Mouse (Mus musculus): ENCODE data around the gene Cep295nl. TPM values are rescaled to one million over a fixed set of nuclear protein-coding genes. Genes with fewer than 3 reads are reported as not detected.
A peak's percentile ranks its signal among the peaks of the same experiment; 100 is the strongest.

The Cep295nl gene
- polyA plus RNA-seq, 1 experiment from 2014 or later, result 0.48 TPM

DNA sequence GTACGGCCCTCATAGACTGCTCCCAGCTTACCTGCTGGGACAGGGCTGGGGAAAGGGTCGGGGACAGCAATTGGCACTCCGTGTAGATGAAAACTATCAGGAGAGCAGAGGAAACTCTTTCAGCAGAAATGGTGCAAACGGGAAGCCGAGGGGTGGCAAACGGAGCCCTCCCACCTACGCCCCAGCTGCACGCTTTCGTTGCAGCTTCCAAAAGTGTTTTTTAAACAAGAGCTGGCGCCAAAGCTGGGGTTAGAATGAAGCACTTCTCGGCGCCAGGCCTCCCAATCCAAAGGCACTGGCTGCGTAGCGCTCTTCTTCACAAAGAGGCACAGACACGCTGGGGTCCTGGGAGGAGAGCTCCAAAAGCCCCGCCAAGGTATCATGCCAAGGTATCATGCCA is 11.5 kb downstream of the Cep295nl start:
- peaks cover 27% of the 10 kb centered on the region for H3K4me1 ChIP-seq
- peaks cover 6% of the 10 kb centered on the region; the same call in 1 of the 2 replicates for H3K36me3 ChIP-seq
- no peak for ATAC-seq (ENCODE audit: low FRiP score)
- no peak overlapping the region for H3K27ac ChIP-seq
- H3K27me3 ChIP-seq, result no peaks in the 10 kb centered on the region
- H3K9ac ChIP-seq, result no peak overlapping the region
- no peak overlapping the region for H3K4me2 ChIP-seq (replicated peaks)
- no peak overlapping the region for H3K4me3 ChIP-seq
- WGBS, result 96% methylated on average over 16 of the region's 16 CpGs
- H3K9me3 ChIP-seq (replicated peaks), result no peaks in the 10 kb centered on the region

DNA sequence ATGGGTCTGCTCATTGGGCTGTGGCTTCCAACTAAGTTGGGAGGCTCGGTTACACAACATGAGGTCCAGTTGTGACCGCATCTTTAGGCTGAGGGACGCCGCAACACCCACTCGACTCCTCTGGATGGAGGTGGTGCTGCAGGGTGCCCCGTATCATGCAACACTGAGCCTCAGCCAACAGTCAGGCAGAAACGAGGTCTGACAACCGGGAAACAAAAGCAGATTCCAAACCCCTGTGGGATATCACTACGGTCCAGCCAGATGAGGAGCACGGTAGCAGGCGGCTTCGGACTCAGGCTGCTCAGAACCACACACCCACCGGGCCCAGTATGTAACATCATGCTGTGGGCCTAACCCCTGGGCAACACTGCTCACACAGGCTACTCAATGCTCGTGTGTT is 11.9 kb downstream of the Cep295nl start:
- Histone ChIP-seq H3K9ac (no peak overlapping the region), H3K9me3 (replicated peaks) (no peaks in the 10 kb centered on the region), H3K27me3 (no peaks in the 10 kb centered on the region), H3K4me2 (replicated peaks) (no peak overlapping the region), H3K4me1 (peaks cover 27% of the 10 kb centered on the region), H3K4me3 (no peak overlapping the region), H3K27ac (no peak overlapping the region), H3K36me3 (peaks cover 6% of the 10 kb centered on the region; the same call in 1 of the 2 replicates)
- WGBS, result 94% methylated on average over 14 of the region's 14 CpGs
- ATAC-seq (ENCODE audit: low FRiP score), result no peak

DNA sequence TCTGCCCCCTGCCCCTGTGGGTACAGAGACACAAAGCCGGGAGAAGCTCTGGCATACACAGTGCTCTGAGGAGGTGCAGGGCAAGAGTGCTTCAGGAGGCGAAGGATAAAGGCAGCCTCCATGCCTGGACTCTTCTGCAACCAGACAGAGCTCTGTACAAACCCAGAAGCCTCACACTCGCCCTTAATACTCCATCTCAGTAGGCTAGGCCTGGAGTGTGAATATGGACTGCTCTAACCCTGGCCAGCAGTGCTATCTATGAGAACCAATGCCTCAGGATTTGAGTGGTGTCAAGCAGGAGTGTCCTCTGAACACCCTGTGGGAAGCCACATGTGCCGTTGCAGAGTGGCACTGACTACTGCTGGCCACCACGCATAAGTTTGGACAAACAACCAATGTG is 13.4 kb downstream of the Cep295nl start:
- Histone ChIP-seq H3K27me3 (no peaks in the 10 kb centered on the region), H3K4me3 (no peak overlapping the region), H3K27ac (no peak overlapping the region), H3K9me3 (replicated peaks) (no peaks in the 10 kb centered on the region), H3K4me2 (replicated peaks) (no peak overlapping the region), H3K36me3 (peaks cover 6% of the 10 kb centered on the region; the same call in 1 of the 2 replicates), H3K4me1 (peaks cover 32% of the 10 kb centered on the region), H3K9ac (no peak overlapping the region)
- no peak for ATAC-seq (ENCODE audit: low FRiP score)
- WGBS, result 88% methylated on average over 5 of the region's 5 CpGs

DNA sequence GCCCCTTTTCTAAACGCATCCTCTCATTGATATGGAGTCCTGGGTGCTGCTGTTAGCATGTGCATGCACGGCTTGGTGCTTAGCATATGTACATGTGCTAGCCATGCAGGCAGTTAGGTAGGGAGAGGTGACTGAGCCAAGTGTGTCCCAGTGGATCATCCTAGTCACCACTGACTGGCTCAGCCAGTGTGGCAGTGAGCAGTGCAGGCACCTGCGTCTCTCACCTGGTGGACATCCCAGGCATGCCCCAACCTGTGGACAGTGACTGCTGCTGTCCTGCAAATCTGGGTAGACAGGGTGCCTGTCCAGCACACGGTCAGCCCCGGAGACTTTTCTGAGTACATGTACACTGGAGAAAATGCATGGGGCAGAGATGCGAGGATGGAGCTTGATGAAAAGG is 13.8 kb downstream of the Cep295nl start:
- H3K4me2 ChIP-seq (replicated peaks), result no peak overlapping the region
- H3K9ac ChIP-seq, result no peak overlapping the region
- WGBS, result 94% methylated on average over 6 of the region's 6 CpGs
- peaks cover 32% of the 10 kb centered on the region for H3K4me1 ChIP-seq
- peaks cover 6% of the 10 kb centered on the region; the same call in 1 of the 2 replicates for H3K36me3 ChIP-seq
- no peak overlapping the region for H3K4me3 ChIP-seq
- no peaks in the 10 kb centered on the region for H3K9me3 ChIP-seq (replicated peaks)
- no peak for ATAC-seq (ENCODE audit: low FRiP score)
- peak overlapping the region; percentile 49; the same call in 1 of the 2 replicates for H3K27ac ChIP-seq
- H3K27me3 ChIP-seq, result no peaks in the 10 kb centered on the region

DNA sequence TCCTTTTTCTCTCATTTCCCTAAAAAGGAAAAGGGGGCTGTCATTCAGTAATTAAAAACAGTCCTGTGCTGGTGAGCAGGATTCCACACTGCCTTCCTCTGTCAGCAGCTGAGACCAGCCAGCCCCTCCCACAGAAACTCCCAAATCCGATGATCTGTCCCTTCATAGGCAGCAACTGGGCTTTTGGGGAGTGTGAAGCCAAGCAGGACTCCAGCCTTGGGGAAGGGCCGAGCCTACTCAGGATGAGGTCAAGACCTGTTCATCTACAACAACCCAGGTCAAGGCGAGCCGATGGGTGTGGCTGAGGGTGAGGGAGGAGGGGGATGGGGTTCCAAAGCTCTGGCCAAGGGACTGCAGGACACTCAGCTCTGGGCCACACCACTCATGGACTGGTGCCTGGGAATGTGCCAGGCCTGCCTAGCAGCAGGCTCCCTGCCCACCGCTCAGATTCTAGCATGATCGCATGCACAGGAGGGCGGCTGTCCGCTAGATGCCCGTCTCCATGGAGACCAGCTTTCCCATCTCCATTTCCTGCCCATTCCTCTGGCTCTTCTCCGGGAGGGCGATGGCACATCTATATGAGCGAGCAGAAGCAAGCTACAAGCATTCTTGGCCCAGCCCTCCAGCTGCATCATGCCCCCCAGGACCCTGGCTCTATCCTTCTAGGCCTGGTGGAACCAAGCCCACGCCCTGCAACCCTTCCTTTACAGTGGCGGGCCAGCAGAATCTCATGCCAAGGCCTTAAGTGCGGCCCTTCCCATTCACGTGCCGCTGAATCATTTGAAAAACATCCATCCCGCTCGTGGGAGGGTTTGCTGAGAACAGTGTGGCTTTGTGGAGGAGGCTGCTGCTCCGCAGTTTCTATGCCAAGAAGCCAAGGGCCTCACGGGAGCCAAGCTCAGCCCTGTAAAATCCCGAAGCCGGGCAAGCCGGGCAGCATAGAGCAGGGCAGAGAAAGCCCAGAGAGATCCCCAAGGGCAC is 15.0 kb downstream of the Cep295nl start:
- Histone ChIP-seq H3K4me3 (no peak overlapping the region), H3K4me2 (replicated peaks) (0 out of 2 replicates have a peak overlapping the region, but pooled peaks have one; percentile 4), H3K27me3 (no peaks in the 10 kb centered on the region), H3K9ac (0 out of 2 replicates have a peak overlapping the region, but pooled peaks have one; percentile 14), H3K4me1 (peaks cover 33% of the 10 kb centered on the region), H3K36me3 (peaks cover 3% of the 10 kb centered on the region; the same call in 1 of the 2 replicates), H3K27ac (peak overlapping the region; percentile 49), H3K9me3 (replicated peaks) (no peaks in the 10 kb centered on the region)
- peak; percentile 71 for ATAC-seq (ENCODE audit: low FRiP score)
- WGBS, result 66% methylated on average over 24 of the region's 24 CpGs

DNA sequence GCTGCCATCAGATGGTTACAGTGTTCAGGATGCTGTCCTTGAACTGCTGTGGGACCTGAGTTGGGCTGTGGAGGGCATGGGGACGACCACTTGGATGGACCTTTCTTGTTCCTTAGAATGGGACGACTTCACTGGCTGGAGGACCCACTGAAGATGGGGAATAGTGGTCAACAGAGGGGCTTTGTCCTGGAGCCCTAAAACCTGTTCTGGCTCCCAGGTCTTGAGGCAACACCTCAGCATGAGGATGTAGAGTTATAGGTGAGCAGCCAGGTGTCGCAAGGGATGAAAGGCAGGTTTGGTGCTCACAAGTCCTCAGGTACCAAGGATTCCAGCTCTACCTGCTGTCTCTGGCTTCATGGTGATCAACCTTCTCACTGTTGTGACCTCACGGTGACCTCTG is 15.8 kb downstream of the Cep295nl start:
- H3K36me3 ChIP-seq, result peaks cover 3% of the 10 kb centered on the region; the same call in 1 of the 2 replicates
- H3K4me1 ChIP-seq, result peaks cover 39% of the 10 kb centered on the region
- H3K9ac ChIP-seq, result no peak overlapping the region
- H3K9me3 ChIP-seq (replicated peaks), result no peaks in the 10 kb centered on the region
- H3K27me3 ChIP-seq, result no peaks in the 10 kb centered on the region
- no peak overlapping the region for H3K4me2 ChIP-seq (replicated peaks)
- WGBS, result 83% methylated on average over 4 of the region's 4 CpGs
- no peak overlapping the region for H3K27ac ChIP-seq
- H3K4me3 ChIP-seq, result no peak overlapping the region
- no peak for ATAC-seq (ENCODE audit: low FRiP score)

DNA sequence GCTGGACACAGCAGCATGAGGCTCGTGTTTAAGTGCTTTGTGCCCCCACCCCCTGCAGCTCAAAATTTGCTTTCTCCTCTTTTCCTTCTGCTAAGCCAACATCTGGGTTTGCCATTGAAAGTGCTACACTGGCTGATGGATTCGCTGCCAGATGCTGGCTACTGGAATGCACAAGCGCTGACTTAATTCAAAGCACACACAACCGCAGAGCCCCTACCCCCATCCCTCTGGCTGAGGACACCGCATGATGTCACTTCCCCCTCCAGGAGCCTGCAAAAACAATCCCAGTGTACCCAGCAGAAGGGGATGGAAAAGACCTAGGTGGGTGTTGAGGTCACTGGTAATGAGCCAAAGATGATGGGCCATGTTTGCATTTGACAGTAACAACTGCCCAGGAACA is 17.8 kb downstream of the Cep295nl start:
- Histone ChIP-seq H3K4me2 (replicated peaks) (no peak overlapping the region), H3K27ac (no peak overlapping the region), H3K9me3 (replicated peaks) (no peaks in the 10 kb centered on the region), H3K4me1 (peaks cover 41% of the 10 kb centered on the region), H3K36me3 (peaks cover 6% of the 10 kb centered on the region; the same call in 1 of the 2 replicates), H3K4me3 (no peak overlapping the region), H3K9ac (no peak overlapping the region), H3K27me3 (no peaks in the 10 kb centered on the region)
- no peak for ATAC-seq (ENCODE audit: low FRiP score)
- WGBS, result 63% methylated on average over 5 of the region's 5 CpGs

DNA sequence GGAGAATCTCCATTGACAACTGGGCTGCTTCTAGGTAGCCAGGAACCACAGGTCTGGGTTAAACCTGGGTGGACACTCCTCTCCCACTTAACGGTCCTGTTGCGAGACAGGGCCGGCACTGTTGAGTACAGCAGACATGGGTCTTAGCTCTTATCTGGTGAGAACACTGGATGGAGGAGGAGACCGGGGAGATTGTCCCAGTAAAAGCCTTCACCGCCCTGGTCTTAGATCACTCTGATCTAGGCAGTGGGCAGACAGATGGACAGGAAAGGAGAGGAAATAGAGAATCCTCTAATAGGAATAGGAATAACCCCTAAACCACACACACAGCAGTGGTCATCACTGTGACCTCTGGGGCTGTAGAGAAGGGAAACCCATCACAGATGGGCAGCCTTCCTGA is 18.3 kb downstream of the Cep295nl start:
- ATAC-seq (ENCODE audit: low FRiP score), result no peak

DNA sequence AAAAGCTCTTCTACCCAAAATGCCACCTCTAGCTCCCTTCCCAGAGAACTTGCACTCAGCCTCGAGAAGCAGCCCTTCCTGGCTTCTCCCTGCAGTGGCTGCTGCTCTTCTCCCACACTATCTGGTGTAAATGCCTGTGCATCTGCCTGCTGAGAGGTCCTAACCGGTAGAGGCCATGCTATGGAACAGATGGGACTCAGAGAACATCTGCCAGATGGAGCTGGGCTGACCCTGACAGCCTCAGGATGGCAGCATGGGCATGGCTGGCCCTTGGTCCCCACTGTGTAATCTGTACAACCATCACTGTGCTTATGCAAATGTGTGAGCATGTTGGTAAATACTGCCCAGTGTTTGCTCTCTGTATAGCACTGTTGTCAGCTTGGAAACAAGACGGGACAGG is 19.7 kb downstream of the Cep295nl start:
- ATAC-seq (ENCODE audit: low FRiP score), result no peak
- H3K27me3 ChIP-seq, result no peaks in the 10 kb centered on the region
- H3K9me3 ChIP-seq (replicated peaks), result no peaks in the 10 kb centered on the region
- peaks cover 18% of the 10 kb centered on the region; the same call in 1 of the 2 replicates for H3K36me3 ChIP-seq
- no peak overlapping the region for H3K27ac ChIP-seq
- no peak overlapping the region for H3K4me2 ChIP-seq (replicated peaks)
- 48% methylated on average over 3 of the region's 3 CpGs for WGBS
- no peak overlapping the region for H3K9ac ChIP-seq
- H3K4me1 ChIP-seq, result peaks cover 32% of the 10 kb centered on the region
- H3K4me3 ChIP-seq, result no peak overlapping the region

More for the DNA sequence above, 18.3 kb downstream of the Cep295nl start:
- no peak overlapping the region for H3K27ac ChIP-seq
- H3K4me1 ChIP-seq, result peaks cover 41% of the 10 kb centered on the region
- WGBS, result 87% methylated on average over 5 of the region's 5 CpGs
- H3K9me3 ChIP-seq (replicated peaks), result no peaks in the 10 kb centered on the region
- H3K36me3 ChIP-seq, result peaks cover 12% of the 10 kb centered on the region; the same call in 1 of the 2 replicates
- H3K4me3 ChIP-seq, result no peak overlapping the region
- H3K27me3 ChIP-seq, result no peaks in the 10 kb centered on the region
- H3K9ac ChIP-seq, result no peak overlapping the region
- H3K4me2 ChIP-seq (replicated peaks), result no peak overlapping the region

DNA sequence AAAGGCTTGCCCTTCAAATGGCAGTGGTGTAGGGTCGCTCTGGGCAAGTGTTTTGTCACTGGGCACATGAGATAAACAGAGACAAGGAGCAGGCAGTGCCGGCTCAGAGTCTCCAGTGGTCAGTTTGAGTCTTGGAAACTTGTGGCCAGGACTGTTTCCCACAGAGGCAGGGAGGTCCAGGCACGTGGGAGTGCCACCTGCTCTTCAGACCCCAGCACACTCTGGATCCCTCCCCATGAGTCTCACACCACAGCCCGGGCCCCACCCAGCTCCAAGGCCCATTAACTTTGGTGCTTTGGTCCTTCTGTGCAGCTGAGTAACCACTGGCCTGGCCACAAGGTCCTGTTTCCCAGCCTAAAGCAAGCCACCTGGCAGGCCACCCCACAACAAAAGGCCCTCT is 20.3 kb downstream of the Cep295nl start:
- peaks cover 25% of the 10 kb centered on the region for H3K4me1 ChIP-seq
- ATAC-seq (ENCODE audit: low FRiP score), result no peak
- no peaks in the 10 kb centered on the region for H3K9me3 ChIP-seq (replicated peaks)
- H3K27ac ChIP-seq, result no peak overlapping the region
- 76% methylated on average over 4 of the region's 4 CpGs for WGBS
- no peak overlapping the region for H3K4me2 ChIP-seq (replicated peaks)
- H3K9ac ChIP-seq, result no peak overlapping the region
- peaks cover 19% of the 10 kb centered on the region; the same call in 1 of the 2 replicates for H3K36me3 ChIP-seq
- H3K27me3 ChIP-seq, result no peaks in the 10 kb centered on the region
- H3K4me3 ChIP-seq, result no peak overlapping the region

DNA sequence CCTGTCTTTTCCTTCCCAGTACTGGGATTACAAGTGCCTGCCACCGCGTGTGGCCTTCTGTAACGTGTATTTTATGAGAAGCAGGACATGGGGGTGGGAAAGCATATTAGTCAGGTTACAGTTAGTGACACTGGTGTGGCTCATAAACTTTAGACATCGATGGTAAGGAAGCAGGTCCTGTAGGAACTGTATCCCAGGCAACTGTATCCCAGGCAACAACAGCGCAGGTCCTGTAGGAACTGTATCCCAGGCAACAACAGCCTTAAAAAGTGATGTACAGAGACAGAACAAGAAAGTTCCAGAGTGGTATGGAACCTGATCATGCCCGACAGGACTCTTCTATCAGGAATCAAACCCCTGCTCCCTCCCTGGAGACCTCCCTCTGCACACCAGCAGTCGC is 20.8 kb downstream of the Cep295nl start:
- no peak overlapping the region for H3K9ac ChIP-seq

DNA sequence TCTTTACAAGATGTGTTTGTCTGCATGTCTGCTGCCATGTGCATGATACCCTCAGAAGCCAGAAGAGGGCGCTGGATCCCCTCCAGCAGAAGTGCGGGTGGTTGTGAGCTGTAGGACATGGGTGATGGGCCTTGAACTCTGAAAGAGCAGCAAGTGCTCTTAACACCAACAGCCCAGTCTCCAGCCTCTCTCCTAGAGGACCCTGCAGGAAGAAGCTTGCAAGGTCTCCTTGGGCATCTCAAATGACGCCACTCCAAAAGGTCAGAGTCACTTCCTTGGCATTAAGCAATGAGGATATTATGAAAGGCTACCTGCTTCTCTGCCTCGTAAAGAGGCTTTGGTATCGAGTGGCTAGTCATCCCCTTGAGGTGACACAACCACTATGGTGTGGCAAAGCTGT is 23.6 kb downstream of the Cep295nl start:
- H3K4me2 ChIP-seq (replicated peaks), result no peak overlapping the region
- no peak overlapping the region for H3K4me3 ChIP-seq
- peaks cover 14% of the 10 kb centered on the region; the same call in 1 of the 2 replicates for H3K4me1 ChIP-seq
- H3K9me3 ChIP-seq (replicated peaks), result no peaks in the 10 kb centered on the region
- 62% methylated on average over 5 of the region's 5 CpGs for WGBS
- no peak overlapping the region for H3K9ac ChIP-seq
- ATAC-seq (ENCODE audit: low FRiP score), result no peak
- H3K27ac ChIP-seq, result no peak overlapping the region
- peaks cover 32% of the 10 kb centered on the region; the same call in 1 of the 2 replicates for H3K36me3 ChIP-seq
- no peaks in the 10 kb centered on the region for H3K27me3 ChIP-seq

More for the DNA sequence above, 20.8 kb downstream of the Cep295nl start:
- H3K4me2 ChIP-seq (replicated peaks), result no peak overlapping the region
- H3K9me3 ChIP-seq (replicated peaks), result no peaks in the 10 kb centered on the region
- peaks cover 22% of the 10 kb centered on the region for H3K4me1 ChIP-seq
- H3K27ac ChIP-seq, result no peak overlapping the region
- H3K27me3 ChIP-seq, result no peaks in the 10 kb centered on the region
- no peak for ATAC-seq (ENCODE audit: low FRiP score)
- H3K36me3 ChIP-seq, result peaks cover 21% of the 10 kb centered on the region; the same call in 1 of the 2 replicates
- WGBS, result 75% methylated on average over 7 of the region's 7 CpGs
- no peak overlapping the region for H3K4me3 ChIP-seq

All from hindbrain, embryonic 12.5 days (tissue).